Mouse (Mus musculus): ENCODE results near the gene Gne.
"Not testable (repeated sequence)": the region's sequence is repeated elsewhere in the genome, so short reads cannot be mapped to it uniquely, and the experiment has no call there.

Gne gene

DNA sequence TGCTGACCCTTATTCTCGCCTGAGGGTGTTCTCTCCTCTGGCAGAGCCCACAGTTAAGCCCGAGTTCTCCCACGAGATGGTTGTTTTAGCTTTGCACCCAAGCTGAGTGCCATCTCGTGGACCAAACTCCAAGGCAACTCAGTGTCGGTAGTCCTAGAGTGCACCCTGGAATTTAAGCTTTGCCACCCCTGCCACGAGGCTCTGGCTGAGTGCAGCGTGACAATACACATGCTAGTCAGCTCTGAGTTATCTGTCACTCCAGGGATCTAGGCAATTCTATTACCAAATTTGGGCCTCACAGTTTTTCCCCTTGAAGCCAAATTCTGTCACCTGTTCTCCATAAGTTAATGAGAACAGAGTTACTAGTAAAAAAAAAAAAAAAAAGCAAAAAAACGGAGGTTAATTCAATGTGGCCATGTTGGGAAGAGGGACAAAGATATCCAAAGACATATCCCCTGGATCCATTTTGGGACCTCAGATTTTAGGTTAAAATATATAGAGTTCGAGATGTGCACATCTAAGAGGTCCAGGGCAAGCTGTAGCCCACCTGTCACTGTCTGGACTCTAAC lies 11.0 kb downstream of the Gne start:
- no peak for DNase-seq (ENCODE audit: low read depth, low spot score)

DNA sequence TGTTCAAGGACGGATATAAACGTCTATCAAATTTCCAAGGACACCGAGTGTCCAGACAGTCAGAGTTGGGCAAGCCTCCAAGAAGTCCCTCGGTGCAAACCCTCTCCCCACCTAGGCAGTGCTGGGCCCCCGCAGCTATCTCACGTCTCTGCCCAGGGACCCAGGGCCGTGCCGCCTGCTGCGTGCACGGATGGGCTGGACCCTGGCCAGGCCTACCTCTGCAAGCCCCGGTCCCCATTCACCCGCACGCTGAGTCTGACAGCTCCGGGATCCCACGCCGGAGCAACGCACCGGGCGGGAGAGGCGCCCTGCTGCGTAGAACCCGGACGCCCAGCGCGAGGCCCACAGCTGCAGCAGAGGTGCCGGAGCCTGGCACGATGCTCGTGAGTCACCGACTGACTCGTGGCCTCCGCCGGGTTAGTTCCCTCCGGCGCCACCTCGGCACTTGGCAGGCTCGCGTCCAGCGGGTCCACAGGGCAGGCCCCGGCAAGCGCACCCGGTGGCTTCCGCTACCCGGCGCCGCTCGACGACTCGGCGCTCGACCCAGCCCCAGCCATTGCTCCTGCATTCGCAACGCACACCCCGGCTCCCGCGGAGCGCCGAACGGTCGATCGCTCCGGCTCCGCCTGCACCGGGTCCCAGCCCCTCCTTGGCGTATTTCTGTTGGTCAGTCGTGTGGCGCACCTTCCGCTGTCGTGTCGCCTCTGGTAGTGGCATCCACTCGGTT lies 11.7 kb downstream of the Gne start:
- peak; percentile 70 for DNase-seq (ENCODE audit: low read depth, low spot score)

DNA sequence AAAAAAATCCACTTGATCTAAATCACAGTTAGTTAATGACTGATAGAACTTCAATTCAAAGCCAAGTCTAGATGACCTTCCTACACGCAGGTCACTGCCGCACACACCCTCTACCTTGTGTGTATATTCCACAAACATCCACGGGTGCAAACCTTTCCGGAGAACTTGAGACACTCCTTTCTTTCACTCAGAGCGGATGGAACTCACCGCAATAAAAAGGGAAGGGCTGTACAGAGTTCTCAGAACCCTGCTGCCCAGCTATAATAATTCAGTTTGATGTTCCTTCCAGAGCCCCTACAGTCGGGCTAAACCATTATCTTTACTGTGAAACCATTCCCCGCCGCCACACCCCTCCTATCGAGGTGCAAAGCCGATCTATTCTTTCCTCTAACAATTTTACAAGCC lies 12.2 kb downstream of the Gne start:
- DNase-seq (ENCODE audit: low read depth, low spot score), result peak; percentile 3

- no peak for DNase-seq (ENCODE audit: low read depth, low spot score)
Measured at GRCm38 (mm10) chr4:44070641-44071040, 13.3 kb downstream of the Gne start.

GRCm38 (mm10) chr4:44069411-44069810 lies 14.6 kb downstream of the Gne start:
- DNase-seq (ENCODE audit: low read depth, low spot score), result no peak

- DNase-seq (ENCODE audit: low read depth, low spot score), result no peak
Measured at GRCm38 (mm10) chr4:44068736-44069135, 15.2 kb downstream of the Gne start.

GRCm38 (mm10) chr4:44066891-44067290 lies 17.1 kb downstream of the Gne start:
- DNase-seq (ENCODE audit: low read depth, low spot score), result no peak

DNA sequence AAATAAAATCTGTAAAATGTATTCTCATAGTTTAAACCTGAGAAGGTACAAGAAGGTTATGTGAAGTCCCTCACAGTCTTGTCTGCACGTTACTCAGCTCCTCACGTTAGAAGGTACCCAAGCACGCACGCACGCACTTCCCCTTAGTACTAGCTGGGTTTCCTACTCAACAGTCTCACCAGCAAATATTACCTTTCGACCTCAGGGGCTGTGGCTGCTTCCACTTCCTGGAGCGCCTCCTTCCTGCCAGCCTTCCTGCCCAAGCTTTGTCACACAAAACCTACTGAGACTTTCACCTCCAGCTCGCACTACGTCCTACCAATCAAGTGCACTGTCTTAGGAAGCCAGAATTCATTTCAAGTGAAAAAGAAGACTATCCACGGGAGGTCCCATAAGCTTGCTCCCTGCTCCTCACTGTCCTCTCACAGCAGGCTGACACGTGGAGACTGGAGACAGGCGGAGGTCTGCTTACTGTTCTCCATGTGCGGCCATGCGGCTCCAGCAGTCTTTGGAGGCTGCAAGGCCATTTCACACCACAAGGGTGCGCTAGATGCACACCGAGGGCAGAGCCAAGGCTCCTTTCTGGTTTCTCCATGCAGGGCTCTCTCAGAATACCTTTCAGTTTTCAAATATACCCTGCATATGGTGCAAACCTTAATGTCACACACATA lies 18.5 kb downstream of the Gne start:
- DNase-seq (ENCODE audit: low read depth, low spot score), result peak; percentile 22

GRCm38 (mm10) chr4:44062816-44063215 lies 21.2 kb downstream of the Gne start:
- DNase-seq (ENCODE audit: low read depth, low spot score), result no peak

DNA sequence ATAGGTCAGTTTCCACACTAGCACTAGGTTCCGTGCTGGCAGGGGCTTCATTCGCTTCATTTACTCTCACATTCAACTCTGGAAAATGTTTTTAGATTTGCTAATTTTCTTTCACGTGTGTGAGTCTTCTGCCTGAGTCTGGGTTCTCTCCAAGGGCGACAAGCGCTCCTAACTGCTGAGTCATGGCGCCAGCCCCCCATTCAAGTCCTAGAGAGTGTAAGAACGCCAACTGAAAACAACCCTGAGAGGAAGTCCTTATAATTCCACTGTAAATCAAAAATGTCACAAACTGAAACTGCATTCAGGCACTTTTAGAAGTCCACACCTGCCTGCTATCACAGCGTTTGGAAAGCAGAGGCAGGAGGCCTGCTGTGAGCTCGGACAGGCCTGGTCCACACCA lies 21.9 kb downstream of the Gne start:
- no peak for DNase-seq (ENCODE audit: low read depth, low spot score)

DNA sequence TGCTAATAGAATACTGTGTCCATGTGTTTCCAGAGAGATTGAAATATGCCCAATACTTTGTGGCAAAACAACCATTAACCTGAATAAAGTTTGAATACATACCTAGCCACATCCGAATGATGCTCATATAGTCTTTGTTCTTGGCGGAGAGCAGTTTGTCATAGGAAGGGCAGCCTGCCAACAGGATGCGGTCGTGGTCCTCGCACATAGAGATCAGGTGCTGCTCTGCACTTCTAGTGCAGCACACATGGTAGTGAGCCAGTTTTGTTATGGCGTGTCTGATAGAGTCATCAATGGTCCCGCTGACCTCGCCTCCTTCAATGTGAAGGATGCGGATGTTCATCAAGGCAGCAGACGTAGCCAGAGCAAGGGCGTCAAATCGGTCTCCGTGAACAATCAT lies 24.3 kb downstream of the Gne start:
- DNase-seq (ENCODE audit: low read depth, low spot score), result no peak

GRCm38 (mm10) chr4:44049812-44050211 lies 34.2 kb downstream of the Gne start:
- DNase-seq (ENCODE audit: low read depth, low spot score), result no peak

- no peak for DNase-seq (ENCODE audit: low read depth, low spot score)
Measured at GRCm38 (mm10) chr4:44046066-44046465, 37.9 kb downstream of the Gne start.

- DNase-seq (ENCODE audit: low read depth, low spot score), result no peak
Measured at GRCm38 (mm10) chr4:44044685-44045356, 39.2 kb downstream of the Gne start.

- not testable (repeated sequence) for DNase-seq (ENCODE audit: low read depth, low spot score)
Measured at GRCm38 (mm10) chr4:44043182-44043581, 40.8 kb downstream of the Gne start.

DNA sequence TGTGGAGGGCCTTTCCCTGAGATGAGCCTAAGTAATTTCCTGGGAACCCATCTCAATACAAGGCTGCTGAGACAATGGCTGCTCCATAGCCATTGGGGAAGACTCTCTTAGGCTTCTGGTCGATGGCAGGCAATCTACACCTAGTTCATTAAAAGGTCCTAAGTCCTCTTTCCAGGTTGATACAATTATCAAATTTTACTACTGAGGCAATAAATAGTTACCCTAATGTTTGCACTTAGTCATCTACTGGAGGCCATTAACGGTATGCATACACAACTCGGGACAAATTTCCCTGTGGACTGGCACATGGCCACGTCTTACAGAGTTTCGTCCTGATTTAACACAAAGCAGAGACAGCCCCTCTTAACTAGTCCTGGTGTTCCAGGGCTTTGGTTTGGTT lies 41.5 kb downstream of the Gne start:
- no peak for DNase-seq (ENCODE audit: low read depth, low spot score)

- no peak for DNase-seq (ENCODE audit: low read depth, low spot score)
Measured at GRCm38 (mm10) chr4:44040802-44041201, 43.2 kb downstream of the Gne start.

DNA sequence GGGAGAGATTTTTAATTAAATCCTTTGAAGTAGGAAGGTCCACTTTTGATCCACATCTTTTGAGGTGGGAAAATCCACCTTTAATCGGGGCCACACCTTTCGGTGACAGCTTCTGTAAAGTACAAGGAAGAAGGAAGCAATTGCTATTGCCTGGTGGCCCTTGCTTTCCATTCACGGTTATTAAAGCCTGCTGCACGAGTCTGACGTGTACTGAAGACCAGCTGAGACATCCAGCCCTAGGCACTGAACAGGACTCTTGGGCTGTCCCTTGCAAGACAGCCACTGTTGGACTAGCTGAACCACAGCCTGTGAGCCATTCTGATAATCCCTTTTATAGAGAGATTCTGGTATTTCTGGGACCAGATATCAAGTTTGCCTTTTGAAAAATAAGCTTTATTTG lies 47.5 kb downstream of the Gne start:
- DNase-seq (ENCODE audit: low read depth, low spot score), result no peak

- DNase-seq (ENCODE audit: low read depth, low spot score), result no peak
Measured at GRCm38 (mm10) chr4:44031521-44031920, 52.5 kb downstream of the Gne start.

GRCm38 (mm10) chr4:44029661-44030066 lies 54.3 kb downstream of the Gne start:
- DNase-seq (ENCODE audit: low read depth, low spot score), result no peak

DNA sequence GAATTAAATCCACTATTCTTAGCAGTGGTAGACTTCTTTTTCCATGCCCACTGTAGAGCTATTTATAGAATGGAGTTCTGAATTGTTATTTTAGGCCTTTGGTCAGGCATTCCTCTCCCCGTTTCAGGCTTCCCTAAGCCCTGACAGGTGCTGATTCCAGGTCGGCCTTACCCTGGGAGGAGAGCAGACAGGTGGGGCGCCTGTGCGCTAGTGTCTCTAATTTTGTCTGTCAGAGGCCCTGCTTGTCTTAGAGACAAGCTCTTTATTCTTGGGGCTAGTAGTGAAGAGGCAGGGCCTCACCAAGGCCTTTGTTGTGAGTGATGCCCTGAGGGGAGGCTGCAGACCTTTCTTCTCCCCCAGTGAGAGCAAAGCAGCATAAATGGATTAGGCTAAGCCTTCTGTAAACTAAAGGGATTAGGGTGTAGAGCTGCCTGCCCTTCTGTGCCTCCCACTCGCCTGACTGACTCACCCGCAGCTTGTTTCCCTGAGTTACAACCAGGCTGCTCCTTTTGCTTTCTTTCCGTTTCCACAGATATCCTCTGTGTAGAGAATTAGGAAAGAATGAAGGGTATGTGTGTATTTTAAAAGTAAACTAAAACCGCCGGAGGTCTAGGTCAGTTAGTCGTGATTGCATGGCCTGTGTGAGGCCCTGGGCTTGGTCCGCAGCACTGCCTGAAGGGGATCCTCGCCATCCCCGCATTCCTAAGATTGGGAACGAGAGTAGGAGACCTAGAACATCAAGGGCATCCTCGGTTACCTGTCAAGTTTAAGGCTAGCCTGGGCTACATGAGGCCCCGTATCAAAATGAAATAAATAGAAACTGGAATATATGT lies 55.5 kb downstream of the Gne start:
- DNase-seq (ENCODE audit: low read depth, low spot score), result no peak

- no peak for DNase-seq (ENCODE audit: low read depth, low spot score)
Measured at GRCm38 (mm10) chr4:44025570-44025969, 58.4 kb downstream of the Gne start.

All from brain, embryonic 18.5 days (tissue).